19 mouse cellular contexts compared by ENCODE assay signal in the genomic region with DNA sequence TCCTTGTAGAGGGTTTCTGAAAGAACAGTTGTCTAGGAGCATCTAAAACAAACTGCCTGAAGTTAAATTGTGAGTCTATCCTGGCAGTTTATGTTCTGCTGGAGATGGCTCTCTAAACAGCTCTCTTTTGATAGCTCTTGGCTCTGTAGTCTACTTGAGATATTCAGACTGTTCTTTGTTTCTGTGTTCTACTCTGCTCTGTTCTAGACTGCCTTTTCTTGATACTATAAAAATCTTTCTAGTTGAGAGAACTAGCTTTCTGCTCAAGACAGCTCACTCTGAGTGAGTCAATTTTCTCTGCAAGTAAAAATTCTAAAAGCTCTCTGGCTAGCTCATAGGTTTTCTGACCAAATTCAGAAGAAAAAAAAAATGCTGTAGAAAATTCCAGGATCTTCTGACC.
"Had no signal": no experiment of that assay in that cellular context is flagged by ENCODE, and none has a peak within 500 bp of the region (broad histone marks: within the 10 kb centered on the region; RNA-seq: fewer than 3 reads in every experiment).

No protein-coding gene starts in this region.

- ATAC-seq: forebrain, embryonic 13.5 days; forebrain, embryonic 14.5 days; forebrain, embryonic 15.5 days; forebrain, embryonic 16.5 days; forebrain, postnatal 0 days had no signal

- DNase-seq: cerebellum, adult 9-10 months; cerebellum, adult 9-11 months; cerebellum, postnatal 10 days; cerebellum, postnatal 14 days; cerebellum, postnatal 25 days; cerebellum, postnatal 36 days; embryo, embryonic 11 days; forebrain, postnatal 0 days; gastrocnemius, adult 2 months; gastrocnemius, postnatal 10 days; gastrocnemius, postnatal 25 days; gastrocnemius, postnatal 36 days; heart, adult 11 months; heart, adult 18-20 months; heart, adult 2 months had no signal
